Mouse (Mus musculus) heart, embryonic 14.5 days (tissue): ENCODE data around the gene Ubl5. TPM values are rescaled to one million over a fixed set of nuclear protein-coding genes. Genes with fewer than 3 reads are reported as not detected.

Experiments used
- ATAC-seq: fragments of 200-750 bp; cut with Nextera tagmentation; 2 replicates; pipeline ENCODE4 v1.8.0; 2017; ENCODE audit warnings: low read depth, moderate TSS enrichment; ENCODE audit not compliant: insufficient number of reproducible peaks, insufficient read depth, low FRiP score
- H3K27ac ChIP-seq, 2 experiments: fragments of 200-500 bp in 1 of 2; fragments of 300-500 bp in 1 of 2; sonication (generic) in 1 of 2; replicated peaks in 1 of 2; 2 replicates each; pipeline ENCODE4 v1.5.1; 2012 to 2014; ENCODE audit warnings: low read depth in 2 of 2, low read length in 2 of 2, control low read depth in 1 of 2, mild to moderate bottlenecking in 1 of 2, mixed read lengths in 1 of 2; ENCODE audit not compliant: control insufficient read depth in 1 of 2, insufficient read depth in 1 of 2
- H3K27me3 ChIP-seq: fragments of 300-500 bp; sonication (generic); 2 replicates; pipeline ENCODE4 v1.6.1; 2014; ENCODE audit warnings: mild to moderate bottlenecking, low read length, control low read depth; ENCODE audit not compliant: control insufficient read depth, insufficient read depth
- H3K36me3 ChIP-seq: fragments of 300-500 bp; sonication (generic); 2 replicates; pipeline ENCODE4 v1.6.1; 2014; ENCODE audit warnings: mild to moderate bottlenecking, control low read depth, low read length, mixed read lengths; ENCODE audit not compliant: control insufficient read depth, insufficient read depth
- H3K4me1 ChIP-seq, 2 experiments: fragments of 200-500 bp in 1 of 2; fragments of 300-500 bp in 1 of 2; sonication (generic) in 1 of 2; 2 replicates each; pipeline ENCODE4 v1.6.1; 2012 to 2014; ENCODE audit warnings: low read length in 2 of 2, control low read depth in 1 of 2, mixed read lengths in 1 of 2; ENCODE audit not compliant: control insufficient read depth in 2 of 2, insufficient read depth in 2 of 2
- H3K4me2 ChIP-seq: fragments of 300-500 bp; sonication (generic); 2 replicates; pipeline ENCODE4 v1.6.1; 2014; ENCODE audit warnings: mild to moderate bottlenecking, low read length
- H3K4me3 ChIP-seq, 2 experiments: fragments of 200-500 bp in 1 of 2; fragments of 300-500 bp in 1 of 2; sonication (generic) in 1 of 2; 2 replicates each; pipeline ENCODE4 v1.5.1; 2012 to 2014; ENCODE audit warnings: low read length in 2 of 2, mild to moderate bottlenecking in 2 of 2, control low read depth in 1 of 2, low read depth in 1 of 2, moderate library complexity in 1 of 2; ENCODE audit not compliant: control insufficient read depth in 1 of 2, insufficient read depth in 1 of 2
- H3K9ac ChIP-seq: fragments of 300-500 bp; sonication (generic); 2 replicates; pipeline ENCODE4 v1.6.1; 2014; ENCODE audit warnings: mild to moderate bottlenecking, low read length
- H3K9me3 ChIP-seq: fragments of 300-500 bp; sonication (generic); 2 replicates; pipeline ENCODE4 v1.6.1; 2016; ENCODE audit warnings: low read length, control low read depth; ENCODE audit not compliant: control insufficient read depth
- WGBS: fragments of 180-500 bp; shearing (Covaris S2); extraction: QIAGEN DNeasy Blood & Tissue Kit; methylation state at CpG from one replicate; pipeline ENCODE4 v1.1.7; 2014; 5-methylcytosine and 5-hydroxymethylcytosine counted together
- polyA plus RNA-seq: library from polyadenylated mRNA; unstranded; fragments of >200 nt; fragmentation: Nextera tagmentation; extraction: Ambion mirVana; gene quantifications from 2 replicates; pipeline ENCODE4 v1.2.1, GENCODE M21; 2014

Ubl5 gene
- polyA plus RNA-seq, 1 experiment from 2014 or later = 375 TPM

- Histone ChIP-seq H3K36me3 (peaks cover 34% of the 10 kb centered on the region), H3K4me2 (peak overlapping the region; percentile 99), H3K9me3 (no peaks in the 10 kb centered on the region), H3K4me1 (peaks cover 4 to 22% of the 10 kb centered on the region in 2 experiments), H3K4me3 (peak overlapping the region; percentile 90 to 96), H3K27me3 (no peaks in the 10 kb centered on the region), H3K9ac (peak overlapping the region; percentile 82), H3K27ac (peak overlapping the region in 1 of 2 experiments; percentile 98; a peak in 2 of 4 replicates)
- no peak for ATAC-seq
- whole genome bisulfite sequencing = 7% methylated on average over 13 of the region's 13 CpGs
These were observed 1.1 kb downstream of the Ubl5 start for GRCm38 (mm10) chr9:20643781-20644180.

DNA sequence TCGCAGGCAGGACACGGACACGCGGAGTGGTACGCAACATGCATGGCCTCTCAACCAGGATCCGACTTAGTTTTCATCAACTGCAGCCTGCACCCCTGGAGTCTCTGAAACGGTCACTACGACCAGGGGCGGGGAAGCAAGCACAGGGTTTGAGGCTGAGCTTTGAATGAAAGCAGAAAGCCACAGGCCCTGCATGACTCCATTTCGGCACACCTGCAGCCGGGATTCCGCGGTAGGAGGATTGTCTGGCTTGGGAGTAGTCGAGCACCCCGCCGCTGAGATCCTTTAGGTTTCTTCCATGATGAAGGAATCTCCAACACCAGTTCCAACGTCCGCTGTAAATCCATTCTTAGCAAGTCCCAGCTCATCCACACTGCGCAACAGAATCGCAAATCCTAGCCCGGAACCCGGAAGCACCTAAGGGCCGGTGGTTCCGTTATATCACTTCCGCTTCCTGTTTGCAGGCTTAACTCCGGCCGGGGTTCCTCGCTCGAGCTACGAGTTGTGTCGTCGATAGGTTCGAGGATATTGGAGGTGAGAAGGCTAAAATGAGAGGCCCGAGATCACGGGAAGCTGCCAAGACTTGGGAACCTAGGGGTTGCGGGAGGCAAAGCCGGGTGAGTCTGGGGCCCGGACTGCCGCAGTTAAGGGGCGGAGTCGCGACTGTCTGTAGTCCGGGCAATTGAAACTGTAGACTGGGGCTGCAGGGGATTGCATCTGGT, 1.8 kb downstream of the Ubl5 start, which contains the start of gene Fbxl12:
Gene Fbxl12, minus strand, starts transcription at position 408 of the 722 bp plus-strand sequence.
- Histone ChIP-seq H3K9me3 (no peaks in the 10 kb centered on the region), H3K4me3 (peak within 1 kb of the TSS; percentile 90 to 96), H3K36me3 (peaks cover 35% of the 10 kb centered on the region), H3K4me1 (peaks cover 4 to 22% of the 10 kb centered on the region in 2 experiments), H3K4me2 (peak within 1 kb of the TSS; percentile 99), H3K9ac (peak within 1 kb of the TSS; percentile 82), H3K27me3 (no peaks in the 10 kb centered on the region), H3K27ac (peak within 1 kb of the TSS; percentile 68 to 98)
- no peak for ATAC-seq
- under 1% methylated on average over 43 of the region's 43 CpGs for whole genome bisulfite sequencing

DNA sequence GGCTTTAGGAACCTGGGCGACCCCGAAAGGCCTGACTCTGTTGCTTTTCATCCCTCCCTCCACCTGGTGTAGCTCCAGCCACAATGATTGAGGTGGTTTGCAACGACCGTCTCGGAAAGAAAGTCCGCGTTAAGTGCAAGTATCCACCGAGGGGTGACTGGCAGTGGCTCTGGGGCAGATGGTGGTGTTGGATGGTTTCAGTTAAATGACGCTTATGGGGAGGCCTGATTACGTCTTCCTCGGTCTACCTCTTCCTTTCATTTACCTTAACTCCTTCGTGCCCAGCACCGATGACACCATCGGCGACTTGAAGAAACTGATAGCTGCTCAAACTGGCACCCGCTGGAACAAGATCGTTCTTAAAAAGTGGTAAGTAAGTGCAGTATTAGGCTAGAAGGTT, 2.4 kb downstream of the Ubl5 start:
- H3K4me2 ChIP-seq = peak overlapping the region; percentile 99
- H3K4me1 ChIP-seq = peaks cover 4 to 22% of the 10 kb centered on the region in 2 experiments
- no peaks in the 10 kb centered on the region for H3K9me3 ChIP-seq
- 2% methylated on average over 17 of the region's 17 CpGs for WGBS
- H3K9ac ChIP-seq = peak overlapping the region; percentile 82
- peak overlapping the region; percentile 90 to 96 for H3K4me3 ChIP-seq
- no peaks in the 10 kb centered on the region for H3K27me3 ChIP-seq
- no peak for ATAC-seq
- H3K36me3 ChIP-seq = peaks cover 35% of the 10 kb centered on the region
- H3K27ac ChIP-seq = peak overlapping the region; percentile 68 to 98

- ATAC-seq = peak; percentile 99
- Histone ChIP-seq H3K4me2 (peak within 1 kb of the TSS; percentile 85), H3K9ac (peak within 1 kb of the TSS; percentile 93), H3K4me1 (peaks cover 2 to 20% of the 10 kb centered on the region in 2 experiments; a peak in 2 of 4 replicates), H3K36me3 (peaks cover 56% of the 10 kb centered on the region), H3K9me3 (no peaks in the 10 kb centered on the region), H3K27ac (0 out of 4 replicates have a peak within 1 kb of the TSS, but pooled peaks of 1 of the 2 experiments have one; percentile 42), H3K27me3 (no peaks in the 10 kb centered on the region), H3K4me3 (peak within 1 kb of the TSS; percentile 79 to 96)
- under 1% methylated on average over 44 of the region's 45 CpGs for WGBS
These were observed 9.1 kb downstream of the Ubl5 start, which contains the start of gene Pin1 for GRCm38 (mm10) chr9:20651602-20652259. Gene Pin1 (plus strand): TSS chr9:20652095.

GRCm38 (mm10) chr9:20652260-20652658, 9.6 kb downstream of the Ubl5 start:
- H3K27me3 ChIP-seq = no peaks in the 10 kb centered on the region
- peak overlapping the region; percentile 85 for H3K4me2 ChIP-seq
- 1% methylated on average over 25 of the region's 25 CpGs for WGBS
- H3K4me1 ChIP-seq = peaks cover 2 to 25% of the 10 kb centered on the region in 2 experiments; a peak in 2 of 4 replicates
- no peaks in the 10 kb centered on the region for H3K9me3 ChIP-seq
- H3K36me3 ChIP-seq = peaks cover 56% of the 10 kb centered on the region
- ATAC-seq = 0 out of 2 replicates have a peak, but pooled peaks have one; percentile 10
- H3K4me3 ChIP-seq = peak overlapping the region; percentile 79 to 96
- peak overlapping the region; percentile 93 for H3K9ac ChIP-seq
- H3K27ac ChIP-seq = 0 out of 4 replicates have a peak overlapping the region, but pooled peaks of 1 of the 2 experiments have one; percentile 42

DNA sequence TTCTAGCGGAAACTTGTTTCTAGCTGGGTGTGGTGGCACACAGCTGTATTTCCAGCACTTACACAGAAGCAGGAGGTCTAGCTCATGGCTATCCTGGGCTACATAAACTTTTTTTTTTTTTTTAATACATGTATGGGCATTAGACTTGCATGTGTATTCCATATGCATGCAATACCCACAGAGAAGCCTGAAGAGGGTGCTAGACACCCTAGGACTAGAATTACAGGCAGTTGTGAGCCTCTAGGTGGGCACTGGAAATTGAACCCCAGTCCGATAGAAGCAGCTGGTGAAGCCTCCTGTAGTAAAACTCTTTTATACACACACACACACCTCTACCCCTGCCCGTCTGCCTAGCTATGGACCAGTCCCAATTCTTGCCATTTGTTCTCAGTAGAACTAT, 11.2 kb downstream of the Ubl5 start:
- WGBS = 92% methylated on average over 3 of the region's 3 CpGs
- no peaks in the 10 kb centered on the region for H3K9me3 ChIP-seq
- no peak overlapping the region for H3K9ac ChIP-seq
- H3K27me3 ChIP-seq = no peaks in the 10 kb centered on the region
- H3K27ac ChIP-seq = no peak overlapping the region
- no peak overlapping the region for H3K4me3 ChIP-seq
- peaks cover 2 to 38% of the 10 kb centered on the region in 2 experiments; a peak in 3 of 4 replicates for H3K4me1 ChIP-seq
- ATAC-seq = no peak
- H3K36me3 ChIP-seq = peaks cover 52% of the 10 kb centered on the region
- H3K4me2 ChIP-seq = no peak overlapping the region

- H3K4me1 ChIP-seq = peaks cover 0 to 34% of the 10 kb centered on the region in 2 experiments; a peak in 3 of 4 replicates
- ATAC-seq = no peak
- H3K9ac ChIP-seq = peak overlapping the region; percentile 13; the same call in 1 of the 2 replicates
- H3K36me3 ChIP-seq = peaks cover 83% of the 10 kb centered on the region
- H3K9me3 ChIP-seq = no peaks in the 10 kb centered on the region
- 54% methylated on average over 3 of the region's 3 CpGs for WGBS
- no peaks in the 10 kb centered on the region for H3K27me3 ChIP-seq
- H3K4me2 ChIP-seq = no peak overlapping the region
- peak overlapping the region in 1 of 2 experiments; percentile 61; a peak in 1 of 4 replicates for H3K27ac ChIP-seq
- H3K4me3 ChIP-seq = no peak overlapping the region
These were observed 14.9 kb downstream of the Ubl5 start for GRCm38 (mm10) chr9:20657546-20657945.
